Comparison of ENCODE assay signal across 9 mouse cellular contexts in genomic region chr7:46962806-46963618, GRCm38 (mm10). TPM values are rescaled to one million over a fixed set of nuclear protein-coding genes. Genes with fewer than 3 reads are reported as not detected.
DNase-seq lines count a peak whose midpoint lies in the region; ATAC-seq and TF ChIP-seq lines count a peak whose summit lies in the region.
"Had no signal": no experiment of that assay in that cellular context is flagged by ENCODE, and none has a peak within 500 bp of the region (broad histone marks: within the 10 kb centered on the region; RNA-seq: fewer than 3 reads in every experiment).

No protein-coding gene starts in this region.

- H3K36me3 ChIP-seq in E14TG2a.4 (ENCODE audit: insufficient read depth, low read length): no peaks in the 10 kb centered on the region
- H3K36me3 ChIP-seq in forebrain, embryonic 10.5 days (replicated peaks): no peaks in the 10 kb centered on the region
- no peaks in the 10 kb centered on the region for H3K36me3 ChIP-seq in heart, embryonic 15.5 days
- H3K36me3 ChIP-seq in liver, embryonic 11.5 days (ENCODE audit: control insufficient read depth, insufficient read depth, low read length): no peaks in the 10 kb centered on the region
- H3K36me3 ChIP-seq in stomach, embryonic 14.5 days (ENCODE audit: control insufficient read depth, insufficient read depth, low read length): no peaks in the 10 kb centered on the region

- H3K27me3 ChIP-seq in E14TG2a.4 (ENCODE audit: insufficient read depth, low read length): peaks cover 8% of the 10 kb centered on the region; the same call in 1 of the 2 replicates
- peaks cover 22% of the 10 kb centered on the region for H3K27me3 ChIP-seq in forebrain, embryonic 10.5 days (ENCODE audit: poor library complexity, severe bottlenecking)
- H3K27me3 ChIP-seq in heart, embryonic 15.5 days: no peaks in the 10 kb centered on the region
- peaks cover 4% of the 10 kb centered on the region; the same call in 1 of the 2 replicates for H3K27me3 ChIP-seq in liver, embryonic 11.5 days (replicated peaks; ENCODE audit: control insufficient read depth, insufficient read depth, low read length)
- no peaks in the 10 kb centered on the region for H3K27me3 ChIP-seq in stomach, embryonic 14.5 days (ENCODE audit: control insufficient read depth, insufficient read depth, low read length)

- H3K4me1 ChIP-seq in E14TG2a.4 (replicated peaks; ENCODE audit: low read depth, low read length): peaks cover 19% of the 10 kb centered on the region
- peaks cover 20% of the 10 kb centered on the region for H3K4me1 ChIP-seq in forebrain, embryonic 10.5 days
- H3K4me1 ChIP-seq in heart, embryonic 15.5 days (replicated peaks): peaks cover 27% of the 10 kb centered on the region
- peaks cover 6% of the 10 kb centered on the region; the same call in 1 of the 2 replicates for H3K4me1 ChIP-seq in liver, embryonic 11.5 days (replicated peaks; ENCODE audit: control insufficient read depth, insufficient read depth, low read length)
- H3K4me1 ChIP-seq in stomach, embryonic 14.5 days (ENCODE audit: control insufficient read depth, insufficient read depth, low read length): peaks cover 13% of the 10 kb centered on the region; the same call in 1 of the 2 replicates

- H3K4me3 ChIP-seq in E14TG2a.4 (replicated peaks; ENCODE audit: low read length): no peak overlapping the region
- H3K4me3 ChIP-seq in forebrain, embryonic 10.5 days: peak overlapping the region; percentile 14; the same call in 1 of the 2 replicates
- no peak overlapping the region for H3K4me3 ChIP-seq in heart, embryonic 15.5 days
- no peak overlapping the region for H3K4me3 ChIP-seq in liver, embryonic 11.5 days (ENCODE audit: low read depth, low read length)
- no peak overlapping the region for H3K4me3 ChIP-seq in stomach, embryonic 14.5 days (ENCODE audit: low read depth, low read length)

- WGBS in forebrain, embryonic 10.5 days: under 1% methylated on average over 9 of the region's 9 CpGs
- 2% methylated on average over 9 of the region's 9 CpGs for WGBS in heart, embryonic 15.5 days
- 2% methylated on average over 9 of the region's 9 CpGs for WGBS in liver, embryonic 11.5 days
- WGBS in stomach, embryonic 14.5 days: 0% methylated on average over 9 of the region's 9 CpGs

- peak overlapping the region; percentile 51 for H3K4me2 ChIP-seq in heart, embryonic 15.5 days
- no peak overlapping the region for H3K4me2 ChIP-seq in liver, embryonic 11.5 days
- H3K4me2 ChIP-seq in stomach, embryonic 14.5 days (replicated peaks; ENCODE audit: low read depth, low read length): peak overlapping the region; percentile 29

- H3K9me3 ChIP-seq in E14TG2a.4 (ENCODE audit: low read length): no peaks in the 10 kb centered on the region
- H3K9me3 ChIP-seq in forebrain, embryonic 10.5 days: no peaks in the 10 kb centered on the region
- no peaks in the 10 kb centered on the region for H3K9me3 ChIP-seq in heart, embryonic 15.5 days (replicated peaks)
- no peaks in the 10 kb centered on the region for H3K9me3 ChIP-seq in liver, embryonic 11.5 days (ENCODE audit: control insufficient read depth, low read length)
- no peaks in the 10 kb centered on the region for H3K9me3 ChIP-seq in stomach, embryonic 14.5 days (ENCODE audit: control insufficient read depth, low read depth, low read length)

- H3K27ac ChIP-seq in forebrain, embryonic 10.5 days: peak overlapping the region; percentile 81
- H3K27ac ChIP-seq in heart, embryonic 15.5 days: peak overlapping the region; percentile 72
- no peak overlapping the region for H3K27ac ChIP-seq in liver, embryonic 11.5 days (ENCODE audit: low read depth, low read length)
- H3K27ac ChIP-seq in stomach, embryonic 14.5 days (ENCODE audit: low read length): peak overlapping the region; percentile 53; the same call in 1 of the 2 replicates
- H3K27ac ChIP-seq: macrophage had no signal

- DNase-seq in c-Kit-negative CD71-positive TER-119-positive erythroid progenitor cells, embryonic 14.5 days (ENCODE audit: low read depth, low spot score): peak; percentile 58
- peak; percentile 67 for DNase-seq in forebrain, embryonic 10.5 days (ENCODE audit: extremely low spot score, low spot score)
- peak; percentile 85 for DNase-seq in kidney, postnatal 10 days
- DNase-seq in liver, embryonic 11.5 days (ENCODE audit: low spot score): peak; percentile 58
- DNase-seq in naive thymus-derived CD4-positive, alpha-beta T cell, adult 2 months (ENCODE audit: low read depth): peak; percentile 86

- ATAC-seq in heart, embryonic 15.5 days (replicated peaks; ENCODE audit: insufficient number of reproducible peaks, insufficient read depth, low FRiP score, low read depth): peak; percentile 65
- ATAC-seq in liver, embryonic 11.5 days (replicated peaks; ENCODE audit: low FRiP score): peak; percentile 63
- ATAC-seq in stomach, embryonic 14.5 days (ENCODE audit: insufficient number of reproducible peaks, insufficient read depth, low FRiP score, low read depth): peak; percentile 62

- TF ChIP-seq CTCF in E14TG2a.4 (conservative IDR thresholded peaks at IDR 0.05; ENCODE audit: low read length): peak; percentile 47

- H3K9ac ChIP-seq in heart, embryonic 15.5 days: no peak overlapping the region
- H3K9ac ChIP-seq in liver, embryonic 11.5 days (ENCODE audit: low read depth, low read length): no peak overlapping the region
- no peak overlapping the region for H3K9ac ChIP-seq in stomach, embryonic 14.5 days (replicated peaks; ENCODE audit: low read depth, low read length)

RNA-seq across cellular contexts. Expression of gene Uevld, which starts 4.7 kb away (rescaled TPM):
- polyA plus RNA-seq in forebrain, embryonic 10.5 days (2016; fragmentation: Nextera tagmentation; extraction: Ambion mirVana): 13.4 and 14.6 TPM in 2 replicates
- 7.8 and 8.9 TPM in 2 replicates for polyA plus RNA-seq in heart, embryonic 15.5 days (2015; fragmentation: Nextera tagmentation; extraction: Ambion mirVana)
- polyA plus RNA-seq in liver, embryonic 11.5 days (2014; fragmentation: Nextera tagmentation; extraction: Ambion mirVana): 9.1 and 10.5 TPM in 2 replicates
- 13.1 and 13.4 TPM in 2 replicates for polyA plus RNA-seq in stomach, embryonic 14.5 days (2014; fragmentation: Nextera tagmentation; extraction: Ambion mirVana)

RNA-seq across cellular contexts. Expression of gene Gm9999, which starts 20.4 kb away (rescaled TPM):
- not detected in 2 replicates for polyA plus RNA-seq in forebrain, embryonic 10.5 days (2016; fragmentation: Nextera tagmentation; extraction: Ambion mirVana)
- polyA plus RNA-seq in heart, embryonic 15.5 days (2015; fragmentation: Nextera tagmentation; extraction: Ambion mirVana): not detected in 2 replicates
- polyA plus RNA-seq in liver, embryonic 11.5 days (2014; fragmentation: Nextera tagmentation; extraction: Ambion mirVana): not detected in 2 replicates
- not detected in 2 replicates for polyA plus RNA-seq in stomach, embryonic 14.5 days (2014; fragmentation: Nextera tagmentation; extraction: Ambion mirVana)
- polyA plus RNA-seq: macrophage had no signal

RNA-seq across cellular contexts. Expression of gene Tsg101, which starts 43.2 kb away (rescaled TPM):
- 259 and 274 TPM in 2 replicates for polyA plus RNA-seq in forebrain, embryonic 10.5 days (2016; fragmentation: Nextera tagmentation; extraction: Ambion mirVana)
- 151 and 155 TPM in 2 replicates for polyA plus RNA-seq in heart, embryonic 15.5 days (2015; fragmentation: Nextera tagmentation; extraction: Ambion mirVana)
- polyA plus RNA-seq in liver, embryonic 11.5 days (2014; fragmentation: Nextera tagmentation; extraction: Ambion mirVana): 129 and 133 TPM in 2 replicates
- polyA plus RNA-seq in stomach, embryonic 14.5 days (2014; fragmentation: Nextera tagmentation; extraction: Ambion mirVana): 169 and 179 TPM in 2 replicates

RNA-seq across cellular contexts. Expression of gene Spty2d1, which starts 45.2 kb away (rescaled TPM):
- 10.9 and 11.4 TPM in 2 replicates for polyA plus RNA-seq in forebrain, embryonic 10.5 days (2016; fragmentation: Nextera tagmentation; extraction: Ambion mirVana)
- polyA plus RNA-seq in heart, embryonic 15.5 days (2015; fragmentation: Nextera tagmentation; extraction: Ambion mirVana): 13.6 and 15.3 TPM in 2 replicates
- 21.4 and 25.3 TPM in 2 replicates for polyA plus RNA-seq in liver, embryonic 11.5 days (2014; fragmentation: Nextera tagmentation; extraction: Ambion mirVana)
- 18.0 and 19.2 TPM in 2 replicates for polyA plus RNA-seq in stomach, embryonic 14.5 days (2014; fragmentation: Nextera tagmentation; extraction: Ambion mirVana)
